Mouse (Mus musculus): ENCODE measurements around the gene Slc22a14. TPM values are rescaled to one million over a fixed set of nuclear protein-coding genes. Genes with fewer than 3 reads are reported as not detected.
"Not testable (repeated sequence)": the region's sequence is repeated elsewhere in the genome, so short reads cannot be mapped to it uniquely, and the experiment has no call there.

Gene Slc22a14
- total and polyA plus RNA-seq, 2 experiments, result not detected

DNA sequence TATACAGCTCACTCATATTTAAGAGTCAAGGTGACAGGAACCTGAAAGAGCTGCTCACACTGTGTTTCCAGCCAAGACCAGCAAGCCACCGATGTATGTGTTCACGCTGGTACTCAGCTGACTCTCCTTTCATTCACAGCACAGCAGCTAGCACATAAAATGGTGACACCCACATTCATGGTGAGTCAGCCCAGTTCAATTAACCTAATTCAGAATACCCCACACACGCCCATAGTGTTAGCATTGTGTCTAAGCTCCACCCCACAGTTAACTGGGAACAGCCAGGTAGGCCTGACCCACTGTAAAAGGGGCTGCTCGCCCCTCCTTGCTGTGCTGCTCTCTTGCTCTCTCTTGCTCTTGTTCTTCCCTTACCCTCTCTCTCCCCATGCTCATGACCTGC lies 93.9 kb downstream of the Slc22a14 start:
- Histone ChIP-seq H3K79me2 (ENCODE audit: control insufficient read depth, insufficient read depth, low read length) (no peaks in the 10 kb centered on the region), H3K9ac (ENCODE audit: low read depth, low read length) (no peak overlapping the region), H3K4me3 (ENCODE audit: insufficient read depth, low read depth, low read length) (no peak overlapping the region), H3K27me3 (ENCODE audit: control insufficient read depth, insufficient read depth, low read length) (no peaks in the 10 kb centered on the region), H3K27ac (replicated peaks; ENCODE audit: insufficient read depth, low read depth, low read length) (no peak overlapping the region), H3K36me3 (ENCODE audit: control insufficient read depth, insufficient read depth, low read length) (peaks cover 6% of the 10 kb centered on the region), H3K4me1 (ENCODE audit: control insufficient read depth, insufficient read depth, low read length) (no peaks in the 10 kb centered on the region)
- WGBS, result 91% methylated on average over 4 of the region's 4 CpGs
- DNase-seq (ENCODE audit: extremely low read depth, low read depth, low spot score), result no peak
- TF ChIP-seq CTCF (IDR thresholded peaks at IDR 0.05; ENCODE audit: low read depth, low read length), result no peak
- TF ChIP-seq POLR2A (IDR thresholded peaks at IDR 0.05; ENCODE audit: extremely low read depth, insufficient read depth, low read length), result no peak

DNA sequence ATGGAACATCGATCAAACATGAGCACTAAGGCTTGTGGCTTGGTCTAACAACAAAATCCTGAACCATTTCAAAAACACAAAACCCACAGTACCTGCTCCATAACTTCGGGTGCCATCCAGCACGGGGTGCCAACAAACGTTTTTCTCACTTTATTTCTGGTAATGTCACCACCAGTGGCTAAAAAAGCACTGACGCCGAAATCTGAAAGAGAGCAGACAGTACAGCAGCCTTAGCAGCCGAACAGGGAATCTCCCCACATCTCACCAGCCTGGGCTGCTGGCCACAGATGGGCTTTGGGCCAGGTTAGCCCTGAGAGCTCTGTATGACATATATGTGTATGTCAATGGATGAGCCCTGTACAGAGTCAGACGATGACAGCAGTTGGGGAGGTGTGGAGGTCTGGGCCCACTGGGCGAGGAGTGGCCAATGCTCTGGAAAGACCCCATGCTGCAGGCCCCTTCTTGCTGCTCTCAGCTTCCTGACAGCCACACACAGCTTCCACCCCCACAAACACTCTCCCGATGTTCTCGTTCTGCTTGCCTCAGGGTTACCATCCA lies 96.7 kb downstream of the Slc22a14 start:
- H3K36me3 ChIP-seq (ENCODE audit: control insufficient read depth, insufficient read depth, low read length), result peaks cover 20% of the 10 kb centered on the region
- TF ChIP-seq CTCF (IDR thresholded peaks at IDR 0.05; ENCODE audit: low read depth, low read length) (no peak), POLR2A (IDR thresholded peaks at IDR 0.05; ENCODE audit: extremely low read depth, insufficient read depth, low read length) (no peak)
- no peaks in the 10 kb centered on the region for H3K79me2 ChIP-seq (ENCODE audit: control insufficient read depth, insufficient read depth, low read length)
- H3K9ac ChIP-seq (ENCODE audit: low read depth, low read length), result no peak overlapping the region
- no peak for DNase-seq (ENCODE audit: extremely low read depth, low read depth, low spot score)
- H3K4me1 ChIP-seq (ENCODE audit: control insufficient read depth, insufficient read depth, low read length), result no peaks in the 10 kb centered on the region
- H3K27me3 ChIP-seq (ENCODE audit: control insufficient read depth, insufficient read depth, low read length), result no peaks in the 10 kb centered on the region
- H3K4me3 ChIP-seq (ENCODE audit: insufficient read depth, low read depth, low read length), result no peak overlapping the region
- WGBS, result 92% methylated on average over 11 of the region's 11 CpGs
- no peak overlapping the region for H3K27ac ChIP-seq (replicated peaks; ENCODE audit: insufficient read depth, low read depth, low read length)

DNA sequence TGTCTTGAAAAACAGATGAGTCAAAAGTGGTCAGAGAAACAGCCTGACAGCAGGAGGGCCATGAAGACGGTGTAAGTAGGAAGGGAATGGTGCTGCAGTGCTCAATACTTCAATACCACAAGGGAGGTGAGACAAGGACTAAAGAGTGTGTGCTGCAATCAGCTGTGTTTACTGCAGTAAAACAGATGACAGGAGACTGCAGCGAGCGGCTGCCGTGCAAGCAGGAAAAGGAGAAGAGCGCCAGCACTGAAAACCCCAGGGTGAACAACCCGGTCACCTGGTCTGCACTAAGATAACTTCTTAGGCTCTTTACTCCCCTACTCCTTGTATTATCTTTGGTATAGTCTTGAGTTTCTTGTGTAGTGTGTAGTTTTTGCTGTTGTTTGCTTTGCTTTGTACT lies 97.2 kb downstream of the Slc22a14 start:
- no peaks in the 10 kb centered on the region for H3K27me3 ChIP-seq (ENCODE audit: control insufficient read depth, insufficient read depth, low read length)
- peaks cover 22% of the 10 kb centered on the region for H3K36me3 ChIP-seq (ENCODE audit: control insufficient read depth, insufficient read depth, low read length)
- no peak for DNase-seq (ENCODE audit: extremely low read depth, low read depth, low spot score)
- no peaks in the 10 kb centered on the region for H3K79me2 ChIP-seq (ENCODE audit: control insufficient read depth, insufficient read depth, low read length)
- no peak for TF ChIP-seq POLR2A (IDR thresholded peaks at IDR 0.05; ENCODE audit: extremely low read depth, insufficient read depth, low read length)
- no peak for TF ChIP-seq CTCF (IDR thresholded peaks at IDR 0.05; ENCODE audit: low read depth, low read length)
- no peak overlapping the region for H3K9ac ChIP-seq (ENCODE audit: low read depth, low read length)
- WGBS, result 91% methylated on average over 6 of the region's 6 CpGs
- no peak overlapping the region for H3K27ac ChIP-seq (replicated peaks; ENCODE audit: insufficient read depth, low read depth, low read length)
- H3K4me3 ChIP-seq (ENCODE audit: insufficient read depth, low read depth, low read length), result no peak overlapping the region
- no peaks in the 10 kb centered on the region for H3K4me1 ChIP-seq (ENCODE audit: control insufficient read depth, insufficient read depth, low read length)

DNA sequence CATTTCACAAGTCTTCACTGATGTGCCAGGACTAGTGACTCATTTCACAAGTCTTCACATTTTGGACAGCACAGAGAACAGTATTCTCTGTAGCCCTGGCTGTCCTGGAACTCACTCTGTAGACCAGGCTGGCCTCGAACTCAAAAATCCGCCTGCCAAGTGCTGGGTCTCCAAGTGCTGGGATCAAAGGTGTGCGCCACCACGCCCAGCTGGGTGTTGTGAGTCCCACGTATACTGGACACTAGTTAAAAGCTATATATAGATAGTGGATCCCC lies 99.3 kb downstream of the Slc22a14 start:
- not testable (repeated sequence) for DNase-seq (ENCODE audit: extremely low read depth, low read depth, low spot score); H3K27me3 ChIP-seq (ENCODE audit: control insufficient read depth, insufficient read depth, low read length); H3K79me2 ChIP-seq (ENCODE audit: control insufficient read depth, insufficient read depth, low read length); H3K4me3 ChIP-seq (ENCODE audit: insufficient read depth, low read depth, low read length); H3K27ac ChIP-seq (replicated peaks; ENCODE audit: insufficient read depth, low read depth, low read length); H3K4me1 ChIP-seq (ENCODE audit: control insufficient read depth, insufficient read depth, low read length); H3K9ac ChIP-seq (ENCODE audit: low read depth, low read length)
- peaks cover 28% of the 10 kb centered on the region for H3K36me3 ChIP-seq (ENCODE audit: control insufficient read depth, insufficient read depth, low read length)
- 98% methylated on average over 5 of the region's 5 CpGs for WGBS

DNA sequence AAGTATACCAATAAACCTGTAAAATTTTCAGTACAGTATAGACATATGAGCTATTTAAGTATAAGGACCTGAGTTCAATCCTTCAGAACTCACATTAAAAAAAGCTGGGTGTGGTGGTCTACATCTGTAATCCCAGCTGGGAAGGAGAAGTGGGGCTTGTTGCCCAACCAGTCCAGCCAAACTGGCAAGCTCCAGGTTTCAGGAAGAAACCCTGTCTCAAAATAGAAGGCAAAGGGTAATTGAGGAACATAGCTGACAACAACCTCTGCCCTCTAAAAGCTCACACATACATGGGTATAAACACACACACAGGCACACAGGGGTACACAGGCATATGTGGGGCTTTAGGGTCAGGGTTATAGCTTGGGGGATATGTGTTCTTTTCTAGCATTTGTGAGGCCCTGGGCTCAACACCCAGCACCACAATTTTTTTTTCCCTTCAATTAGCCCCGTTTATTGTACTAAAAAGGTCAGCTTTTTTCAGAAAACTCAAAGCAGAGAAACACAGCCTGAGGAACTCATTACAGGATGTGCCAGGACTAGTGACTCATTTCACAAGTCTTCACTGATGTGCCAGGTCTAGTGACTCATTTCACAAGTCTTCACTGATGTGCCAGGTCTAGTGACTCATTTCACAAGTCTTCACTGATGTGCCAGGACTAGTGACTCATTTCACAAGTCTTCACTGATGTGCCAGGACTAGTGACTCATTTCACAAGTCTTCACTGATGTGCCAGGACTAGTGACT lies 99.8 kb downstream of the Slc22a14 start:
- WGBS, result 69% methylated on average over 1 of the region's 1 CpGs
- peaks cover 28% of the 10 kb centered on the region for H3K36me3 ChIP-seq (ENCODE audit: control insufficient read depth, insufficient read depth, low read length)

DNA sequence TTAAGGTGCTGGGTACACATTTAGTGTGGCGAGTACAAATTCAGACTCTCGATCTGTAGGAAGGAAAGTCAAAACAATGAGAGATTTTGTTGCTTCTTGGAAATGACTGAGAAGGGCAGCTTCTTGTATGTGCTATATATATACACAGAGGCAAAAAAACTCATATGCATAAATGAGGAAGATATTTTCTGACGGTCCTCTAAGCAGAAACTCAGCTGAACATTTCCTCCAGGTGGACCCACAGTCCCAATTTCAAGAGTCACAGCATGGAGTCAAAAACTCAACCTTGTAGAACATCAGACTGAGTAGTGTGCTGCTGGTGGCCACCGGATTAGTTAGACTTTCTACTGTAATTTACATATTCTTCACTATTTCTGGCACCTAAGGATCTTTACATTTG lies 102.3 kb downstream of the Slc22a14 start:
- no peak for TF ChIP-seq POLR2A (IDR thresholded peaks at IDR 0.05; ENCODE audit: extremely low read depth, insufficient read depth, low read length)
- TF ChIP-seq CTCF (IDR thresholded peaks at IDR 0.05; ENCODE audit: low read depth, low read length), result no peak
- H3K79me2 ChIP-seq (ENCODE audit: control insufficient read depth, insufficient read depth, low read length), result no peaks in the 10 kb centered on the region
- no peak overlapping the region for H3K27ac ChIP-seq (replicated peaks; ENCODE audit: insufficient read depth, low read depth, low read length)
- peaks cover 39% of the 10 kb centered on the region for H3K36me3 ChIP-seq (ENCODE audit: control insufficient read depth, insufficient read depth, low read length)
- no peak for DNase-seq (ENCODE audit: extremely low read depth, low read depth, low spot score)
- 94% methylated on average over 4 of the region's 4 CpGs for WGBS
- H3K9ac ChIP-seq (ENCODE audit: low read depth, low read length), result no peak overlapping the region
- H3K4me1 ChIP-seq (ENCODE audit: control insufficient read depth, insufficient read depth, low read length), result no peaks in the 10 kb centered on the region
- no peaks in the 10 kb centered on the region for H3K27me3 ChIP-seq (ENCODE audit: control insufficient read depth, insufficient read depth, low read length)
- no peak overlapping the region for H3K4me3 ChIP-seq (ENCODE audit: insufficient read depth, low read depth, low read length)

More for the DNA sequence above, 99.8 kb downstream of the Slc22a14 start:
- DNase-seq (ENCODE audit: extremely low read depth, low read depth, low spot score); H3K27ac ChIP-seq (replicated peaks; ENCODE audit: insufficient read depth, low read depth, low read length); H3K4me3 ChIP-seq (ENCODE audit: insufficient read depth, low read depth, low read length); H3K27me3 ChIP-seq (ENCODE audit: control insufficient read depth, insufficient read depth, low read length); H3K79me2 ChIP-seq (ENCODE audit: control insufficient read depth, insufficient read depth, low read length); H3K4me1 ChIP-seq (ENCODE audit: control insufficient read depth, insufficient read depth, low read length); H3K9ac ChIP-seq (ENCODE audit: low read depth, low read length): not testable (repeated sequence)
